Mouse (Mus musculus) mouse trophoblast stem cell (cell line): ENCODE measurements at regions not wholly inside any gene's neighbourhood (a gene's known extent, or its start where the extent isn't known, plus 50 kb on each side); places are given as distances from the start of the nearest gene placed in this dataset.

Source experiments
- in situ Hi-C, 2 experiments: fragments of 300-500 bp; cut with MseI, MboI; formaldehyde crosslinking; loops; 2 replicates in 1 of 2; 3 replicates in 1 of 2; pipeline ENCODE4 v1.15.1; 2025

DNA sequence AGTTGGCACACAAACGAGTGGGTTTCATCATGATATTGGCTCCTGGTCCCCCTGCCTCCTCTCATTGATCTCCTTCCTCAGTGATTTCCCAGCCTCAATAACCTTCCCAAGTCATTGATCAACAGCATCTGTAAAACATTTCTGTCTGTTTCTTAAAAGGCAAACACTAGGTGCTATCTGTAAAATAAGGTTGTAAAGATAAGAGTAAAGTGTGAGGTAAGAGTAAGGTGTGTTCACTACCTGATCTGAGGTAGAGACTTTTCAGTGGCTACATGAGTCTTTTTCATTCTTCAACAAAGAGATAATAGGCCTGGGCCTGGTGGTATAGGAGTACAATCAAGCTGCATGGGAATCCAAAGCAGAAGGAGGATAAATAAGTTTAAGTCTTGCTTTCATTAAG is 55.7 kb downstream of the Plk2 start:
- in situ Hi-C loops = no loop called here

DNA sequence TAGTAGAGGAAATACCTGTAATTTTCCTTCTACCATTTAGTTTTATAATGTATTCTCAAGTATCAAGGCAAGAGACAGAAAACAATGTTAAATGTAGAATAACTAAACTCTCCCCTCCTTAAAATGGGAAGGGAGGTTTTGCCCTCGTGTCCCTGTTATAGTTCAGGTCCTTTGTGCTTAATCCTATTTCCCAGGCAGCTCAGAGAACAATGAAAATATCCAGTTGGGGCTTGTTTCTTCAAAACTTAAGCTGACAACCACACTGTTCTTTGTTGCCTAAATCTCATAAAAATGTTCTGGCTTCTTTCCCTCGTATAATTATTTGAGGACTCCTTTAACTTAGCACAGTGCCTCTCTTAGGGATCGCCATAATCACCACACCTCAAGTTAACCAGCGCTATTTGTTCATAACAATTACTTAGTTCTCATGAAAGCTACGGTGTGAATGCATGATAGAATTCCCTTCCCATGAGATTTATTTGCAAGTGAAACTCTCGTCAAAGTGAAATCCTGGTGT is 57.2 kb downstream of the Plk2 start:
- in situ Hi-C loops = no loop called here

DNA sequence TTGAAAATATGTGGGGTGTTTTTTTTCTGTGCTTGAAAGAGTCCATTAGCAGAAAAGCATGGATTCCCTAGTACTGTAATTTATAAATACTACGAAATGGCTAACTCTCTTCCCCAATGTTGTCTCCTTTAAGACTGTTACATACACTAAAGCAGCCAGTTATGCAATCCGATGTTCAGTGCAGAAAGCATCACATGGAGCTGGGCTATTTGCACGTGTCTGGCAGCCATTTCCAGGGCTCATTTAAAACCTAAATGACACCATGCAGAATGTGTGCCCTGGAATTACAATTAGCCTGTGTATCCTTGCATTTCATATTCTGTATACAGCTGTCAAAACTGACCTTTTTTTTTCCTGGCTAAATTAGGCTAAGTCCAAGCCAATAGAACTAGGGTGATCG is 60.2 kb downstream of the Plk2 start:
- in situ Hi-C loops = no loop called here

DNA sequence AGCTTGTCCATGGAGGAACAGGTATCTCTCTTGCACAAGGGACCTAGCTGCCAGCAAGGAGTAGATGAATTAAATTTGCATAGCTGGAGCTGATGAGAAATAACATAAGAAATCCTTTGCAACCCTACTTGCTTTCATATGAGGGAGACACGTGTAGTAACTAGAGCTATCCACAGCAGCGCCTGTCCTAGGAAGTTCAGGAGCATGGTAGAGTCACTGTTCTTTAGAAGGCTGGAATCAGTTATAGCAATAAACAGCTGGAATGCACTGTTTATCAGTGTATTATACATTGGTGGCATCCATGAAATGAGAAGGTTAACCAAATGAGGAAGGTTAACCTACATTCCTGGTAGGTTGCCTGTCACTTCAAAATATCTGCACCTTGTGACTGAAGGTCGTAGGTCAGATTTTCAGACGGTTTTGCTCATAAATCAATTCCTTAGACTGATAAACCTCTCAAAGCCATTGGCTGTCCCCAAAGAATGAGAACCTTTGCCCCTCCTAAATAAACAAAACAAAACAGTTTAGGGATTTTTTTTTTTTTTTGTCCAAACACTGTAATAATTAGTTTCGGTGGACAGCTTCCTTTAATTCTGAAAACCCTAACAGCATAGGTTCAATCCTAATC is 60.8 kb downstream of the Plk2 start:
- in situ Hi-C loops = no loop called here

DNA sequence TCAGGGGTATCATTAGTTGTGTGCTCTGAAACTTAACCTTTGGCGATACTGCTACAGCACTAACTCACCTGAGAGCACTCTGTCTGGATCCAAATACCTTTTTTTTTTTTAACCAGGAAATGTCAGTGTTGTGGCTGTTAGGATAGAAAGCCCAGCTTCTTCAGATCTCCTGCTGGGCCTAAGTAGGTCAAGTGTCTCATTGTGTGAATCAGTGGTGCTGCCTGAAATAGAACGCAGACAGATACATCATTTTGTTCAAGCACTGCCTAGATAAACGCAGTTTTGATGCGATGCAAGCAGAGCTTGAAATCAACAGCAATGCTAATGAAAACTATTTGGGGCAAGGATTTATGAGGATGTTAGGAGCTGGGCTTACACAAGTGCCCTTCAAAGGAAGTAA is 63.9 kb downstream of the Plk2 start:
- in situ Hi-C loops = no loop called here

DNA sequence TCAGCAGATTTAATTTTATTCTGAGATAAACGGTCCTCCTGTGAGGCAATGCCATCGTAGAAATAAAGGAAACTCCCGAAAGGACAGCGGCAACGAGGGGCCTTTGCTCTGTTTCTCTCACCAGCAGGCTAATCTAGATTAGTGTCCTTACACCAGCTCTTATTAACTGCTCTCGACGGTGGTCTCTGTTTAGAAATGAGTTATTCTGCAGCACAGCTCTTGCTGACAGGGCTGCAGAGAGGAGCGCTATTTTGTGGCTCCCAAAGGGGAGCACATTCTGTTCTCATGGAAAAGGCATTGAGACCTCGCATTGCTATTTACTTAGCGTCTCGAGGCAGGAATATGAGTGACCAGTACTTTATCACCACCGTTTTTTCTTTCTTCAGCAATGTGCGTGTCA is 66.7 kb downstream of the Plk2 start:
- in situ Hi-C loops = no loop called here

DNA sequence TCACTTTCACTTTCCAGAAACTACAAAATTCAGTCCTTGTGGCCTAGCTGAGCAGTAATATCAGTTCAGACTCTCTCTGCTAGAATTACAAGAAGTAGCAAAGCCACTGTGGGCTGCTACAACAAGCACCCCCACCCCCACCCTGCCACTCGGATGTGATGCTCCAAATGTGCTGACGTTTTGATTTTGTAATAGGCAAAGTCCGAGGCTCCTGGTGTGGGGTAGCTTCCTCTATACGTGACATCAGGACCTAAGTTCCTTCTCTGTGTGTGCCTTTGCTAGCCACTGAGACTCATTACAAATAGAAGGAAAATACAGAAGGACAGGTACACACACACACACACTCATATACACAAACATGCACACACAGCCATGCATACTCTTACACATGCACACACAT is 76.7 kb downstream of the Plk2 start:
- in situ Hi-C loops = no loop called here

DNA sequence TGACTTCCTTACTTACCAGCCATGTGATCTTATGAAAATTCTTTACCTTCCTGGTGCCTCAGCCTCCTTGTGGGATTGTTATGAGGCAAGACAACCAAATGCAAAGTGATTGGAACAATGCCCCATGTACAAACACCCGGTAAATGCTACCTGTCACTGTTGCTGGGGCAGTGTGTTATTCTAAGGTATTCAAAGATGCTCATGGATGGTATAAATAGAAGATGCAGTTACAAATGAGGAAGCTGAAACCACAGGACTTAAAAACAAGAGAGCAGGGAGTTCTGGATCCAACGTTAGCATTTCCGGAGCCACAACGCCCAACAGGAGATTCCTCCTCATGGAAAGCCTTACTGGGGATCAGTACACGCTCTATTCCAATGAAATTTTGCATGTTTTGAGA is 82.9 kb downstream of the Plk2 start:
- in situ Hi-C loops = no loop called here

DNA sequence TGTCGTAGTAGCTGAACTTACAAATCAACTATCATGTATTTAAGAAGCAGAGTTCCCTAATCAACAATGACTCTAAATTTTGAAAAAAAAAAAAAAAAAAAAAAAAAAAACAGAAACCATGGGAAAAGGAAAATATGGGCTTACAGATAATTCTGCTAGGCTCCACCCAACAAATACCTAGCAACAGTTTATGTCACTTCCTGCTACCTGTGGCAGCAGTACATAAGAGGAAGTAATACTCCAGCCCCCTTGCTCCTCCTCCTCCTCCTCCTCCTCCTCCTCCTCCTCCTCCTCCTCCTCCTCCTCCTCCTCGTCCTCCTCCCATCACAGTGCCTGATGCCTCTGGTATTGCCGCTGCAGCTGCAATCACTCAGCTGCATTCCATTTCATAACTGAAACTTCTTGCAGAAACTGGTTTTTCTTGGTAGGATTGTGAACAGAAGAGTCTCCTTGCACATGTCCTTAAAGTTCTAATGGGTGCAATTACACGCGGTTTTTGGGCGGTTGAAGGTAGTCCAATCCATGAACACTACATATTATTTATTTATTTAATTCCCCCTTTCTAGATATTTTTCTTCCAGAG is 89.6 kb downstream of the Plk2 start:
- in situ Hi-C loops = no loop called here

DNA sequence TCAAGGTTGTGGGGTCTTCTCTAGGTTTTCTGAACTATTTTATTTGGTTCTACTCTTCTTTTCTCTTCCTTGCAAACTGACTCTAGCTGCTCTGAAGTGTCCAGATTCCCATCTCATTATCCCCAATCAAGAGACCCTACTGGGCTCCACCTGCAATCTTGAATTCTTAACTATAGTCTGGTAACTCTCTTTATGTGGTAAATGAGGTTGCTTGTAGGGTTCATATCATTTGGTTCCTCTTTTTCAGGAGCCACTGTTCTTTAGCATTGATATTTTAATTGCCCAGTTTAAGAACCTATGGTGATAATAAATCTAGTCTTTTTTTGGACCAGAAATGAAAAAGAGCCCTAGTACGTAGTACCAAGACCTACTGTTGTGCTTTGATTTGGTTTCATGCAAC is 90.7 kb downstream of the Plk2 start:
- in situ Hi-C loops = no loop called here

DNA sequence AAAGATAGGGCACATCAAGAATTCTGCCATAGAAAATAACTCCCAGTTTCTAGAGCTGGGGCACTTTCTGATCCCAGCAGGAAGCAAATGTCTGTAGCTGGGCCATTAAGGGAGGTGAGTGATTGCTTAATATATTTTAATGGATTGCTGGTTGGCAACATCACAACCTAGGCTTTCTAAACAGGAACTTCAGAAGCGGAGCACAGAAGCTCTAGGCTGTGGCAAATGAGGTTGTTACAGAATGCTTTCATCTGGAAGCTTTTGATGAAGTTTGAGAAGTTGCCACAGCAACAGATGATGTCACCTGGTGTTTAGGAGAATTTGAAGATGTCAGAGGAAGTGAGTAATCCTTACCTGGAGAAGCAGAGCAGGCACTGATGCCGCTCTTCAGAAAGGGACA is 95.3 kb downstream of the Plk2 start:
- in situ Hi-C loops = no loop called here

DNA sequence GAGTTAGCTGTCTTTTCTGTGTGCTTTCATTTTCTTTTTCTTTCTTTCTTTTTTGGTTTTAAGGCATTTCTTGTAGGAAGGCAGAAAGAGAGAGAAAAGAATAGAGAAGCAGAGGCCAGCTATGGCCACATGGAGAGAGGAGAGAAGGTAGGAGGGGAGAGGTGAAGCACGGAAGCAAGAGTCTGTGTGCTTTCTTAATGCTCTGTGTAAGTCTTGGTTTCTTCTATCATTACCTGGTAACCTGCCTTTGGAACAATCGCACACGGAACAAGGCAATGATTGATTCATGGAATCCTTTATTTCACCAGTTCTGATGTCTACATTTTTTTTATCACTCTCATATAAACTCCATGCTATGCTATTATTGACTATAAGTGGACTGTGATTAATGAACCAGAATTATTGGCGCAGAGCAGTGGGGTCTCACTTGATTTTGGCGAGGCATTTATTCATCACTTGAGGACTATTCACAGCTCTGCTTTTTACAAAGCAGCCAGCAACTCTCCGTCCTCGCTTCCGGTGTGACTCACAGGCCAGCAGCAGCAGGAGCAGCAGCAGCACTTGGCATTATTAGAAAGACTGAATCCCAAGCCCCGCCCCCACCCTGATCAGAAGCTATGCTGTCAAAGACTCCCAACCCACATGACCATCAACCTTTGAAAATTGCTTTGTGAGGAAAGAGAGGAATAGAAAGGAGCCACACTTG is 97.6 kb downstream of the Plk2 start:
- in situ Hi-C loops = no loop called here

DNA sequence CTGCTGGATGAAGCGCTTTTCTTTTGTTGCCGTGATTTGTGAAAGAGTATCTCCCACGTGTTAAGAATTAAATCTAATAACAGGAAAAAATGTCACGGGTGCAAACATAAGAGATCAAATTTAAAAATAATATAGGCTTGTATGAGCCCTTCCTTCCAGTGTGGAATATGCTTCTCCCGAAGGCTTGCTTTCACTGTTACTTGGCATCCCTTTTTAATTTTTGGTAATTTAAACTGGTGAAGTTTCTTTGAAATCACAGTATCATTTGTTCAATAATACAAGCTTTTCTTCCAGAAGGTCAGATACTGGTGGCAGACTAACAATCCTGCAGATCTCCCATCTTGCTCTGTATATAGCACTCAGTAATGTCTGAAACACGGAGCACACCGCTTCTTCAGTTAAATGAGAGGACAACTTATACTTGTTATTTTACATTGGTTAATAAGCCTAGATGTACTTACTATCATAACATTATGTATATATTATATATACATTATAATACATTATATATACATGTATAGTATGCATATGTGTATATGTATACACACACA is 98.2 kb downstream of the Plk2 start:
- in situ Hi-C loops = no loop called here

DNA sequence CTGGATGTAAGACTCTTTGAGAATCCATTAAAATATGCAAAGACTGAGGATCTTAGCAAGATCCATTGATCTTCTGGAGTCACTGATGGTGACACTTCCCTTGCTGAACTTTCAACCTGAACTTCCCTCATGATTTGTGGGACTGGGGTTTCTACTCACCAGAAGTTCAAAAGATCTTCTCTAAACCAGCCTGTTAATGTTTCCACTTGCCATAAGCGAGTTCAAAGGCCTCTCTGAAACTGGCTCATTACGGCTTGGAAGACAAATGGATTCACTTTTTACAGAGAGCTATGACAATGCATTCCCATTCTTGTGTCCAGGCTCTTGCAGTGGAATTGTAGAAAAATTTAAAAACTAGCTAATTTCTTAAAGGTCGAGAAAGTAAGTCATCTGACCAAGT is 102.6 kb downstream of the Plk2 start:
- in situ Hi-C loops = no loop called here

DNA sequence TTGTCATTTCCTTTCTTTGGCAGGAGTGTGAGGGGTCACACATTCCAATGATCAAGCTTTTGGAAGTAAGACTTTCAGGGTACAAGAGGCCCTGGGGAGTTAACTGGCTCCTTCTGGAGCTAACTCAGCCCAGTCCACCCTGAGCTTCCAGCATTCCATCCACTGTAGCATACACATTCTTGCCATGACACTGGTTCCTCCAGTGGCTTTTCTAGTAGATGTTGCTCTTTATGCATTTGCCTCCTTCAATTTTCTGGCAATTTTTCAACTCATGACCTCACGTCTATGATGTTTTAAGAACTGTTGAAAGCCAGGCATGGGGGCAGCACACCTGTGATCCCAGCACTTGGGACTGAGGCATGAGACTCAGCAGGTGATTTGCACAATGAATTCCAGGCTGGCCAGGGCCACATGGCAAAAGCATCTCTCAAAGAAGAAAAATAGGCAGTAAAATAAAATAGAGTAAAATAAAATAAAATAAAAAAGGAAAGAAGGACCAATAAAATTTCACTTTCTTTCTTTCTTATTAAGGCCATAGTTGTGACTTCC is 113.0 kb downstream of the Plk2 start:
- in situ Hi-C loops = no loop called here

DNA sequence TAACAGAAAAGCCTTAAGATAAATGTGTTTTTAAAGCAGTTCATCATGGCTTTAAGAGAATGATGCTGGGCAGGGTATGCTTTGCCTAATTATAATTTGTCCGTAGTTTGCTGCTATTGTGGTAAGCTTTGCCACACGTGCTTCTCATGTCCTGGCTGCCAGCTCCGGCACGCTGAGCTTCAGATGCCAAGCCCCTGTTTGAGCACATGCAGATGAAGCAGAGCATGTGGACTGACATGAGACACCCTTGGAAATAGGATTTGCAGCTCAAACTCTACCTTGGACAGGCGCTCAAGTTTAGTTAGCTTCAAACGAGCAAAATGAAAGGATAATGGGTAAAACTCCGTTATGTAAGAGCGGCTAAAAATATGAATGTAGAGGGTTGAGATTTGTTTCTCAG is 123.1 kb downstream of the Plk2 start:
- in situ Hi-C loops = no loop called here

DNA sequence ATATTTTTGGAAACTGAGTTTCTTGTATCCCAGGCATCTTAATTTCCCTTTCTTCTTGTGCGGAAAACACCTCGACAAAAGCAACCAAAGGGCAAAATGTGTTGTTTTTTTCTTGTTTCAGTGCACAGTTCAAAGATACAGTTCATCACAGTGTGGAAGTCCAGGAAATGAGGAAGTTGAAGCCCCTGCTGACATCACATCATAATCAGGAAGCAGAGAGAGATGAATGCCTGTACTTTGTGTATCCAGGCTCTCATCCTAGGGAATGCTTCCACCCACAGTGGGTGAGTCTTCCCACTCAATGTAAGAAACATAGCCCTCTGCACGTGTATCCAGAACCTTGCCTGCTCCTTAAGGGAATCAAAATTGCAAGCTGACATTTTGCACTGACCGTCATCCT is 128.1 kb downstream of the Plk2 start:
- in situ Hi-C loops = no loop called here

DNA sequence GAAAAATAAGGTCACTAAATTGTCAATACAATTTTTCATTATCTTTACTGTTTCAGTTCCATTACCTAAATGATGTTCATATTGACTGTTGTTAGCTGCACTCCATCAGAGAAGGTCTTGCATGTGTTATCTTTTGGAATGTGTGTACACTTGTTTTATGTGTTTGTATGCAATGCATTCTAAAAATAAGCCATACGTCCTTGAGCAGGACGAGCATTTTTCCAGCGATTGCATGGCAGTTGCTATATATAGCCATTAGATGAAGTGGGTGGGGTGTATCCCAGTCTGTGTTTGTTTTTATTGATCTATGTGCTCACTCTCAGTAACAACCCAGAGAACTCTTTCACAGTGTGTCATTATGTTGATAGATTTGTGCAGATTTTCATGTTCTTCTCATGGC is 132.8 kb downstream of the Plk2 start:
- in situ Hi-C loops = no loop called here

DNA sequence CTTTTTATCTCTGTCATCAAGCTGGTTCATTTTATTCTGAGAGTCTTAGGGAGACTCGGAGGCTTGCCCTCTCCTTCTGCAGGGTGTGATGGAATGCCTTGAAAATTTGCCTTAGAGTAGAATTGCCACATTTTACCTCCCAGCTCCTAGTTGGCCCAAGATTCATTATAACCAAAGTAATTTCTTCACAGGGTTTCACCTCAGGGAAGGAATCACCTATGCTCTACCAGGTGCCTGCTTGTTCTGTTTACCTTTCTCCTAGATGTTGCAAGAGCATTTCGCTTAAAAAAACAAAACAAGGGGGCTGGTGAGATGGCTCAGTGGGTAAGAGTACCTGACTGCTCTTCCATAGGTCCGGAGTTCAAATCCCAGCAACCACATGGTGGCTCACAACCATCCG is 134.8 kb downstream of the Plk2 start:
- in situ Hi-C loops = no loop called here

DNA sequence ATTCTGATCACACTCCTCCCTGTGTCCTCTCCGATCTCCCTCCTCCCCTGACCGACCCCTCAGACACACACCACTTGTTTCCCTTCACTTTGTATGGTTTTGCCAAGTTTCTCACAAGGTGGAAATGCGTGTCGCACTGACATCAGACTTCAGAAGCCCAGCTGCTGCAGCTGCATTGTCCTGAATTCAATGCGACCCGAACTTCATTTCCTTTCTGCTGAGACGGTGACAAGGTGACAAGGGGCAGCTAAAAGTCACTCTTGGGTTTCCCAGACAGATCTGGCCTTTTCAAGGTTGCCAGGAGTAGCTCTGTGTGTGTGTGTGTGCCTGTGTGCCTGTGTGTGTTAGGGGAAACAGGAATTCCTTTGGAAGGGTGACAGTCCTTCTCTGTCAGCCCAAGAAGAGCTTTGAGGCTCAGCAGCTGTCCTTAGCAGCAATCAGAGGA is 139.5 kb downstream of the Plk2 start:
- in situ Hi-C loops = no loop called here

DNA sequence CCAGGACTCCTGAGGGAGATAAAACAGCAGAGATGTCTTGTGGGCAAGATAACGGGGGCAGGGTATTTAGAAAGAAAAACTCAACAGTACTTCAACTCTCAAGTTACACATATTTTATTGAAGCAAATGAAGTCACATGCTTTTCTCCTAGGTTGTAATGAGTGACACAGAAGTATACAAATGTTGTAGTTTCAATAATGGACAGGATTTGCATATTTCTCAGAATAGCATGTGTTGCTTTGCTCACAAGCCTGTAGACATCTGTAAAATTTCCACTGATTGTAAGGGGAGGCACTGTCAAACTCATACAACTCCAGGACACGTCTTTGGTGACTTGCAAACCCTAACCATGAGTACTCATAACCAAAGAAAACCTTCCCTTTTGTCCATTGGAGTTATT is 140.9 kb downstream of the Plk2 start:
- in situ Hi-C loops = no loop called here

DNA sequence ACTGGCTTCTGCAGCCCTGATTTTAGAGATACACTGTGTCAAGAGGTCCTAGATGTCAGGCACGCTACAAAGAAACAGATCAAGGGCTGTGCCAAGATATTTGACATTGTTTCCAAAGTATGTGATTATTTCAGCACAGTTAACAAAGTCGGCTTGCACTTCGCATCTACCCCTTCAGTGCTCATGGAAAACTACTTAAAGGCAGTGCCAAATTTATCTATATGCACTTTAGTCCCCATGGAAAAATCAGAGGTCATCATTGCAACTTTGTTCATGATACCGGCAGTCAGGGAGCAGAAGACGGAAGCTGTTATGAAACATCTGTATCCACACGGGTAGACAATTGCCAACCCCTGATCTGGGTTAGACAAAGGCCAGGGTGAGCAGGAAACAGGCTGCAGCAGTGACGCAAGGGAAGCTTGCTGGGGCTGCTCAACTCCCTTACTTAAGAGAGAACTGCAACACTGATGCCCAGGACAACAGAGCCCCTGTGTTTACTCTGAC is 143.2 kb downstream of the Plk2 start:
- in situ Hi-C loops = no loop called here
